ENCODE assay signal across 18 mouse cellular contexts in the genomic region with DNA sequence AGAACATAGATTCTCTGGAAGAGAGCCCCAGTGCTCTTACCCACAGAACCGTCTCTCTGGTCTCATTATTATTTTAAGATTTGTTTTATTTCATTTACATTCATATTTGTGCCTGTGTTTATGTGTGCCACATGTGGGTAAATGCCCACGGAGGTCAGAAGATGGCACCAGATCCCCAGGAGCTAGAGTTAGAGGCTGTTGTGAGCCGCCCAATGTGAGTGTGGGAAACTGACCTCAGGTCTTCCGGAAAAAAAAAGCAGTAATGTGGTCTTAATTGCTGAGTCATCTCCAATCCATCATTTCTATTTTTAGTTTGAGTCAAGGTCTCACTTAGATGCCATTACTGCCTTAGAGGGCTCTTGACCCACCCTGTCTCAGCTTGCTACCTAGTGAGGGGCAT. TPM values are rescaled to one million over a fixed set of nuclear protein-coding genes. Genes with fewer than 3 reads are reported as not detected.
DNase-seq lines count a peak whose midpoint lies in the region; ATAC-seq and TF ChIP-seq lines count a peak whose summit lies in the region.
"Had no signal": no experiment of that assay in that cellular context is flagged by ENCODE, and none has a peak within 500 bp of the region (broad histone marks: within the 10 kb centered on the region; RNA-seq: fewer than 3 reads in every experiment).

No protein-coding gene starts in this region.

- DNase-seq in adrenal gland, postnatal 10 days, result peak; percentile 50
- no peak for DNase-seq in adrenal gland, adult 8-10 months
- no peak for DNase-seq in liver, embryonic 14.5 days (ENCODE audit: low read depth in 3 of 3, low spot score in 3 of 3)
- DNase-seq in adrenal gland, postnatal 25 days, result peak; percentile 43
- DNase-seq in layer of hippocampus, adult 8-10 months (ENCODE audit: low spot score in 2 of 2), result no peak
- DNase-seq in neural tube, embryonic 10.5 days (ENCODE audit: extremely low spot score, low spot score), result no peak
- DNase-seq: cerebellum, postnatal 25 days; gastrocnemius, postnatal 25 days; kidney, adult 8-10 months; midbrain, embryonic 14.5 days; thymus, adult 18-20 months had no signal

- H3K4me3 ChIP-seq in liver, embryonic 14.5 days (ENCODE audit: insufficient read depth in 1 of 2, low read depth in 2 of 2, low read length in 2 of 2), result no peak overlapping the region
- H3K4me3 ChIP-seq in liver, embryonic 12.5 days, result no peak overlapping the region
- no peak overlapping the region for H3K4me3 ChIP-seq in small intestine, adult 2 months (ENCODE audit: low read depth, low read length)
- H3K4me3 ChIP-seq: embryonic facial prominence, embryonic 15.5 days; forebrain, embryonic 15.5 days; heart, embryonic 15.5 days; hindbrain, embryonic 13.5 days; neural tube, embryonic 12.5 days had no signal

- no peak for ATAC-seq in liver, embryonic 14.5 days (ENCODE audit: insufficient read depth)
- ATAC-seq in liver, embryonic 12.5 days, result no peak
- ATAC-seq: forebrain, embryonic 15.5 days had no signal

- H3K36me3 ChIP-seq in liver, embryonic 14.5 days (replicated peaks; ENCODE audit: control insufficient read depth, insufficient read depth, low read depth), result no peaks in the 10 kb centered on the region
- no peaks in the 10 kb centered on the region for H3K36me3 ChIP-seq in liver, embryonic 12.5 days
- no peaks in the 10 kb centered on the region for H3K36me3 ChIP-seq in small intestine, adult 2 months (ENCODE audit: control insufficient read depth, insufficient read depth, low read length)
- H3K36me3 ChIP-seq: embryonic facial prominence, embryonic 15.5 days; forebrain, embryonic 15.5 days; heart, embryonic 15.5 days; hindbrain, embryonic 13.5 days; neural tube, embryonic 12.5 days had no signal

- WGBS in liver, embryonic 14.5 days (ENCODE audit: insufficient replicate concordance), result 45% methylated on average over 4 of the region's 4 CpGs
- WGBS in liver, embryonic 12.5 days (ENCODE audit: insufficient replicate concordance), result 50% methylated on average over 4 of the region's 4 CpGs
- 64% methylated on average over 4 of the region's 4 CpGs for WGBS in small intestine, adult 2 months

- H3K27me3 ChIP-seq in liver, embryonic 14.5 days (ENCODE audit: control insufficient read depth, insufficient read depth, low read length), result no peaks in the 10 kb centered on the region
- peaks cover 18% of the 10 kb centered on the region for H3K27me3 ChIP-seq in liver, embryonic 12.5 days (replicated peaks)
- H3K27me3 ChIP-seq in small intestine, adult 2 months (ENCODE audit: control insufficient read depth, insufficient read depth, low read length), result no peaks in the 10 kb centered on the region
- H3K27me3 ChIP-seq: embryonic facial prominence, embryonic 15.5 days; heart, embryonic 15.5 days; hindbrain, embryonic 13.5 days; neural tube, embryonic 12.5 days had no signal

- peak; percentile 49 for TF ChIP-seq CTCF in liver, embryonic 14.5 days (IDR thresholded peaks at IDR 0.05; ENCODE audit: low read depth)
- peak; percentile 42; the same call in 1 of the 2 replicates for TF ChIP-seq CTCF in small intestine, adult 2 months (IDR thresholded peaks at IDR 0.05; ENCODE audit: extremely low read depth, insufficient read length, insufficient replicate concordance, low read depth, low read length)

- no peaks in the 10 kb centered on the region for H3K9me3 ChIP-seq in liver, embryonic 14.5 days (ENCODE audit: control insufficient read depth, low read length)
- H3K9me3 ChIP-seq in liver, embryonic 12.5 days (replicated peaks), result no peaks in the 10 kb centered on the region
- H3K9me3 ChIP-seq: embryonic facial prominence, embryonic 15.5 days; forebrain, embryonic 15.5 days; heart, embryonic 15.5 days; hindbrain, embryonic 13.5 days; neural tube, embryonic 12.5 days had no signal

- H3K27ac ChIP-seq in liver, embryonic 14.5 days, result no peak overlapping the region
- no peak overlapping the region for H3K27ac ChIP-seq in liver, embryonic 12.5 days
- H3K27ac ChIP-seq in small intestine, adult 2 months (ENCODE audit: insufficient read depth, low read depth, low read length), result no peak overlapping the region
- H3K27ac ChIP-seq: embryonic facial prominence, embryonic 15.5 days; forebrain, embryonic 15.5 days; heart, embryonic 15.5 days; hindbrain, embryonic 13.5 days; neural tube, embryonic 12.5 days had no signal

- no peak overlapping the region for H3K9ac ChIP-seq in liver, embryonic 14.5 days (replicated peaks)
- H3K9ac ChIP-seq in liver, embryonic 12.5 days, result no peak overlapping the region
- H3K9ac ChIP-seq: embryonic facial prominence, embryonic 15.5 days; forebrain, embryonic 15.5 days; heart, embryonic 15.5 days; hindbrain, embryonic 13.5 days; neural tube, embryonic 12.5 days had no signal

- H3K4me1 ChIP-seq in liver, embryonic 14.5 days (replicated peaks; ENCODE audit: control insufficient read depth in 2 of 2, insufficient read depth in 2 of 2, low read length in 1 of 2), result peaks cover 0 to under 1% of the 10 kb centered on the region in 2 experiments; a peak in 2 of 4 replicates
- H3K4me1 ChIP-seq in liver, embryonic 12.5 days, result peaks cover under 1% of the 10 kb centered on the region
- no peaks in the 10 kb centered on the region for H3K4me1 ChIP-seq in small intestine, adult 2 months (ENCODE audit: control insufficient read depth, insufficient read depth, insufficient read length, low read length)
- H3K4me1 ChIP-seq: embryonic facial prominence, embryonic 15.5 days; forebrain, embryonic 15.5 days; heart, embryonic 15.5 days; hindbrain, embryonic 13.5 days; neural tube, embryonic 12.5 days had no signal

- no peak overlapping the region for H3K4me2 ChIP-seq in liver, embryonic 14.5 days (ENCODE audit: low read depth)
- no peak overlapping the region for H3K4me2 ChIP-seq in liver, embryonic 12.5 days
- H3K4me2 ChIP-seq: embryonic facial prominence, embryonic 15.5 days; forebrain, embryonic 15.5 days; heart, embryonic 15.5 days; hindbrain, embryonic 13.5 days; neural tube, embryonic 12.5 days had no signal

- no peak for TF ChIP-seq POLR2A in small intestine, adult 2 months (IDR thresholded peaks at IDR 0.05; ENCODE audit: low read depth, low read length)

- TF ChIP-seq EP300 in liver, embryonic 14.5 days (IDR thresholded peaks at IDR 0.05; ENCODE audit: low read depth), result no peak

RNA-seq across cellular contexts. Expression of gene Wdtc1, which starts 5.7 kb away (rescaled TPM):
- 10 to 100 TPM; 46.3 to 50.1 TPM for total RNA-seq in adrenal gland, postnatal 10 days (2021)
- 10 to 100 TPM; 49.0 to 73.2 (median 60.2) TPM for total RNA-seq in adrenal gland, adult 8-10 months (2022)
- polyA plus RNA-seq in liver, embryonic 14.5 days (2012; rRNA removed), result 6.4 and 7.0 TPM in 2 replicates
- polyA plus RNA-seq in liver, embryonic 14.5 days (2014; fragmentation: Nextera tagmentation; extraction: Ambion mirVana), result 7.3 and 9.1 TPM in 2 replicates
- 10.0 and 11.2 TPM in 2 replicates for polyA plus RNA-seq in liver, embryonic 12.5 days (2016; fragmentation: Nextera tagmentation; extraction: Ambion mirVana)
- 46.7 and 60.7 TPM in 2 replicates for total RNA-seq in adrenal gland, postnatal 25 days (2021)
- 49.3 and 90.5 TPM in 2 replicates for polyA plus RNA-seq in small intestine, adult 2 months (2012; rRNA removed)
- total RNA-seq in layer of hippocampus, adult 8-10 months (2022), result 10 to 100 TPM; 65.1 to 85.8 (median 72.2) TPM

RNA-seq across cellular contexts. Expression of gene Slc9a1, which starts 21.9 kb away (rescaled TPM):
- total RNA-seq in adrenal gland, postnatal 10 days (2021), result 10 to 100 TPM; 31.9 to 42.5 TPM
- total RNA-seq in adrenal gland, adult 8-10 months (2022), result 10 to 100 TPM; 50.3 to 83.2 (median 63.5) TPM
- 6.7 and 7.6 TPM in 2 replicates for polyA plus RNA-seq in liver, embryonic 14.5 days (2012; rRNA removed)
- polyA plus RNA-seq in liver, embryonic 14.5 days (2014; fragmentation: Nextera tagmentation; extraction: Ambion mirVana), result 2.1 and 2.3 TPM in 2 replicates
- 4.2 and 4.9 TPM in 2 replicates for polyA plus RNA-seq in liver, embryonic 12.5 days (2016; fragmentation: Nextera tagmentation; extraction: Ambion mirVana)
- total RNA-seq in adrenal gland, postnatal 25 days (2021), result 70.4 and 70.7 TPM in 2 replicates
- polyA plus RNA-seq in small intestine, adult 2 months (2012; rRNA removed), result 35.4 and 46.3 TPM in 2 replicates
- 10 to 100 TPM; 62.2 to 66.1 (median 65.1) TPM for total RNA-seq in layer of hippocampus, adult 8-10 months (2022)

Comparison
In these comparisons a context has a peak if more than half of its experiments do, and no peak if none do; other contexts are left out.
1. DNase-seq: peak in adrenal gland, postnatal 10 days (single experiment) and adrenal gland, postnatal 25 days (single experiment); none in adrenal gland, adult 8-10 months (single experiment), liver, embryonic 14.5 days (0 of 3), layer of hippocampus, adult 8-10 months (0 of 2) and neural tube, embryonic 10.5 days (single experiment).